Mouse (Mus musculus) embryonic facial prominence, embryonic 12.5 days (tissue): ENCODE measurements around the gene Myl6. TPM values are rescaled to one million over a fixed set of nuclear protein-coding genes. Genes with fewer than 3 reads are reported as not detected.

ENCODE experiments used
- ATAC-seq: fragments of 200-750 bp; cut with Nextera tagmentation; 2 replicates; pipeline ENCODE4 v1.8.0; 2017; ENCODE audit not compliant: insufficient number of reproducible peaks, insufficient read depth, low FRiP score, low TSS enrichment
- H3K27ac ChIP-seq: fragments of 300-500 bp; sonication (generic); 2 replicates; pipeline ENCODE4 v1.5.1; 2016; ENCODE audit warnings: mild to moderate bottlenecking
- H3K27me3 ChIP-seq: fragments of 300-500 bp; sonication (generic); 2 replicates; pipeline ENCODE4 v1.6.1; 2016; ENCODE audit warnings: mild to moderate bottlenecking, moderate library complexity
- H3K36me3 ChIP-seq: fragments of 300-500 bp; sonication (generic); 2 replicates; pipeline ENCODE4 v1.6.1; 2016; ENCODE audit warnings: mild to moderate bottlenecking
- H3K4me1 ChIP-seq: fragments of 300-500 bp; sonication (generic); 2 replicates; pipeline ENCODE4 v1.6.1; 2016
- H3K4me2 ChIP-seq: fragments of 300-500 bp; sonication (generic); replicated peaks from 2 replicates; pipeline ENCODE4 v1.6.1; 2016; ENCODE audit warnings: mild to moderate bottlenecking, moderate library complexity
- H3K4me3 ChIP-seq: fragments of 300-500 bp; sonication (generic); 2 replicates; pipeline ENCODE4 v1.5.1; 2016; ENCODE audit warnings: mild to moderate bottlenecking
- H3K9ac ChIP-seq: fragments of 300-500 bp; sonication (generic); 2 replicates; pipeline ENCODE4 v1.6.1; 2016; ENCODE audit warnings: mild to moderate bottlenecking, moderate library complexity
- H3K9me3 ChIP-seq: fragments of 300-500 bp; sonication (generic); 2 replicates; pipeline ENCODE4 v1.6.1; 2016; ENCODE audit warnings: mild to moderate bottlenecking, moderate library complexity
- WGBS: fragments of 180-500 bp; shearing (Covaris S2); methylation state at CpG from one replicate; pipeline ENCODE4 v1.1.7; 2016; 5-methylcytosine and 5-hydroxymethylcytosine counted together
- polyA plus RNA-seq: library from polyadenylated mRNA; unstranded; fragments of >200 nt; fragmentation: Nextera tagmentation; extraction: Ambion mirVana; gene quantifications from 2 replicates; pipeline ENCODE4 v1.2.1, GENCODE M21; 2016

Myl6 gene
- polyA plus RNA-seq, 1 experiment from 2014 or later = 877 TPM

GRCm38 (mm10) chr10:128487861-128488712, 5.9 kb downstream of the Myl6 start:
- no peak overlapping the region for H3K27ac ChIP-seq

GRCm38 (mm10) chr10:128486370-128486769, 7.6 kb downstream of the Myl6 start:
- H3K27me3 ChIP-seq = no peaks in the 10 kb centered on the region
- H3K4me3 ChIP-seq = no peak overlapping the region
- H3K36me3 ChIP-seq = peaks cover 95% of the 10 kb centered on the region
- 91% methylated on average over 7 of the region's 7 CpGs for WGBS
- no peak overlapping the region for H3K9ac ChIP-seq
- no peak overlapping the region for H3K4me2 ChIP-seq
- H3K27ac ChIP-seq = no peak overlapping the region
- H3K9me3 ChIP-seq = no peaks in the 10 kb centered on the region
- H3K4me1 ChIP-seq = peaks cover 7% of the 10 kb centered on the region
- ATAC-seq = no peak

More at GRCm38 (mm10) chr10:128487861-128488712, 5.9 kb downstream of the Myl6 start:
- Histone ChIP-seq H3K4me3 (no peak overlapping the region), H3K9me3 (no peaks in the 10 kb centered on the region), H3K9ac (no peak overlapping the region), H3K4me2 (no peak overlapping the region), H3K36me3 (peaks cover 84% of the 10 kb centered on the region), H3K4me1 (peaks cover 17% of the 10 kb centered on the region), H3K27me3 (no peaks in the 10 kb centered on the region)
- no peak for ATAC-seq
- 93% methylated on average over 22 of the region's 22 CpGs for WGBS

- ATAC-seq = no peak
- Histone ChIP-seq H3K4me1 (no peaks in the 10 kb centered on the region), H3K36me3 (peaks cover 93% of the 10 kb centered on the region), H3K27me3 (no peaks in the 10 kb centered on the region), H3K9ac (no peak overlapping the region), H3K4me3 (no peak overlapping the region), H3K9me3 (no peaks in the 10 kb centered on the region), H3K4me2 (no peak overlapping the region), H3K27ac (no peak overlapping the region)
- 91% methylated on average over 12 of the region's 12 CpGs for WGBS
Observed at GRCm38 (mm10) chr10:128474366-128474765, 19.6 kb downstream of the Myl6 start.

GRCm38 (mm10) chr10:128460270-128460630, 33.7 kb downstream of the Myl6 start:
- no peaks in the 10 kb centered on the region for H3K9me3 ChIP-seq
- H3K9ac ChIP-seq = peak overlapping the region; percentile 98
- WGBS = 0% methylated on average over 5 of the region's 5 CpGs
- ATAC-seq = no peak
- no peaks in the 10 kb centered on the region for H3K27me3 ChIP-seq
- H3K4me1 ChIP-seq = peaks cover 11% of the 10 kb centered on the region
- H3K4me3 ChIP-seq = peak overlapping the region; percentile 94
- peak overlapping the region; percentile 85 for H3K4me2 ChIP-seq
- peaks cover 33% of the 10 kb centered on the region for H3K36me3 ChIP-seq
- peak overlapping the region; percentile 96; the same call in 1 of the 2 replicates for H3K27ac ChIP-seq

GRCm38 (mm10) chr10:128459409-128460269, 34.3 kb downstream of the Myl6 start:
- H3K4me3 ChIP-seq = peak overlapping the region; percentile 94
- H3K27ac ChIP-seq = peak overlapping the region; percentile 96
- no peaks in the 10 kb centered on the region for H3K9me3 ChIP-seq
- H3K27me3 ChIP-seq = no peaks in the 10 kb centered on the region
- ATAC-seq = peak; percentile 58
- H3K4me1 ChIP-seq = peaks cover 11% of the 10 kb centered on the region
- H3K36me3 ChIP-seq = peaks cover 28% of the 10 kb centered on the region
- H3K9ac ChIP-seq = peak overlapping the region; percentile 98
- H3K4me2 ChIP-seq = peak overlapping the region; percentile 85
- WGBS = 1% methylated on average over 49 of the region's 67 CpGs

- Histone ChIP-seq H3K4me1 (peaks cover 11% of the 10 kb centered on the region), H3K9ac (peak within 1 kb of the TSS; percentile 98), H3K36me3 (peaks cover 20% of the 10 kb centered on the region), H3K4me3 (peak within 1 kb of the TSS; percentile 94), H3K27ac (peak within 1 kb of the TSS; percentile 96), H3K4me2 (peak within 1 kb of the TSS; percentile 85), H3K9me3 (no peaks in the 10 kb centered on the region), H3K27me3 (no peaks in the 10 kb centered on the region)
- ATAC-seq = peak; percentile 28
- under 1% methylated on average over 66 of the region's 86 CpGs for WGBS
Observed at GRCm38 (mm10) chr10:128458719-128459408, 35.1 kb downstream of the Myl6 start, which contains the start of gene Smarcc2. TSS of gene Smarcc2 (plus strand) at chr10:128459248.

GRCm38 (mm10) chr10:128458348-128458718, 35.6 kb downstream of the Myl6 start:
- peak overlapping the region; percentile 98 for H3K9ac ChIP-seq
- H3K9me3 ChIP-seq = no peaks in the 10 kb centered on the region
- H3K4me1 ChIP-seq = peaks cover 11% of the 10 kb centered on the region
- peak; percentile 45 for ATAC-seq
- WGBS = 0% methylated on average over 29 of the region's 29 CpGs
- H3K4me2 ChIP-seq = peak overlapping the region; percentile 85
- H3K4me3 ChIP-seq = peak overlapping the region; percentile 94
- H3K36me3 ChIP-seq = peaks cover 15% of the 10 kb centered on the region
- H3K27me3 ChIP-seq = no peaks in the 10 kb centered on the region
- H3K27ac ChIP-seq = peak overlapping the region; percentile 96

- Histone ChIP-seq H3K4me3 (no peak overlapping the region), H3K4me1 (peaks cover 11% of the 10 kb centered on the region), H3K36me3 (peaks cover 8% of the 10 kb centered on the region), H3K4me2 (no peak overlapping the region), H3K27me3 (no peaks in the 10 kb centered on the region), H3K9ac (no peak overlapping the region), H3K27ac (no peak overlapping the region), H3K9me3 (no peaks in the 10 kb centered on the region)
- 82% methylated on average over 6 of the region's 6 CpGs for WGBS
- no peak for ATAC-seq
Observed at GRCm38 (mm10) chr10:128457676-128458075, 36.3 kb downstream of the Myl6 start.

GRCm38 (mm10) chr10:128455280-128455679, 38.7 kb downstream of the Myl6 start:
- WGBS = 3% methylated on average over 6 of the region's 6 CpGs
- H3K27ac ChIP-seq = no peak overlapping the region
- H3K27me3 ChIP-seq = no peaks in the 10 kb centered on the region
- no peaks in the 10 kb centered on the region for H3K36me3 ChIP-seq
- H3K4me2 ChIP-seq = peak overlapping the region; percentile 37
- no peaks in the 10 kb centered on the region for H3K9me3 ChIP-seq
- H3K9ac ChIP-seq = no peak overlapping the region
- H3K4me3 ChIP-seq = no peak overlapping the region
- ATAC-seq = no peak
- peaks cover 2% of the 10 kb centered on the region for H3K4me1 ChIP-seq

- Histone ChIP-seq H3K4me3 (no peak overlapping the region), H3K4me2 (no peak overlapping the region)
- WGBS = 63% methylated on average over 3 of the region's 3 CpGs
Observed at GRCm38 (mm10) chr10:128454471-128454870, 39.5 kb downstream of the Myl6 start.

GRCm38 (mm10) chr10:128451014-128451413, 42.9 kb downstream of the Myl6 start:
- Histone ChIP-seq H3K36me3 (no peaks in the 10 kb centered on the region), H3K4me3 (no peak overlapping the region), H3K27me3 (no peaks in the 10 kb centered on the region), H3K9me3 (no peaks in the 10 kb centered on the region), H3K9ac (no peak overlapping the region), H3K27ac (no peak overlapping the region), H3K4me2 (no peak overlapping the region), H3K4me1 (no peaks in the 10 kb centered on the region)
- ATAC-seq = no peak
- WGBS = 84% methylated on average over 6 of the region's 6 CpGs

More at GRCm38 (mm10) chr10:128454471-128454870, 39.5 kb downstream of the Myl6 start:
- no peaks in the 10 kb centered on the region for H3K36me3 ChIP-seq
- H3K4me1 ChIP-seq = no peaks in the 10 kb centered on the region
- H3K27me3 ChIP-seq = no peaks in the 10 kb centered on the region
- H3K9ac ChIP-seq = no peak overlapping the region
- no peaks in the 10 kb centered on the region for H3K9me3 ChIP-seq
- no peak for ATAC-seq
- H3K27ac ChIP-seq = no peak overlapping the region
